Mouse (Mus musculus) CD8-positive naive resting alpha-beta T cell, adult 2 months (primary cell): ENCODE results near the gene Nfya.

Source experiments
- DNase-seq, 2 experiments: peaks; one replicate each; pipeline ENCODE4 v3.0.0; 2022; ENCODE audit warnings: low read depth in 2 of 2, low spot score in 2 of 2

Gene Nfya

GRCm38 (mm10) chr17:48431054-48431453 lies 21.3 kb upstream of the Nfya start:
- no peak for DNase-seq

- DNase-seq, result no peak
Measured at GRCm38 (mm10) chr17:48430394-48430793, 20.7 kb upstream of the Nfya start.

GRCm38 (mm10) chr17:48427852-48428530 lies 18.3 kb upstream of the Nfya start:
- DNase-seq, result peak in 1 of 2 experiments; percentile 29

GRCm38 (mm10) chr17:48426991-48427750 lies 17.5 kb upstream of the Nfya start:
- no peak for DNase-seq

- peak; percentile 11 to 25 for DNase-seq
Measured at GRCm38 (mm10) chr17:48425823-48426612, 16.3 kb upstream of the Nfya start.

GRCm38 (mm10) chr17:48424237-48424636 lies 14.5 kb upstream of the Nfya start:
- no peak for DNase-seq

GRCm38 (mm10) chr17:48419571-48419970 lies 9.9 kb upstream of the Nfya start:
- no peak for DNase-seq

GRCm38 (mm10) chr17:48418781-48419180 lies 9.1 kb upstream of the Nfya start:
- no peak for DNase-seq

GRCm38 (mm10) chr17:48418174-48418573 lies 8.5 kb upstream of the Nfya start:
- DNase-seq, result no peak

- no peak for DNase-seq
Measured at GRCm38 (mm10) chr17:48417521-48417920, 7.8 kb upstream of the Nfya start.

GRCm38 (mm10) chr17:48416425-48417195 lies 6.9 kb upstream of the Nfya start:
- peak; percentile 43 to 57 for DNase-seq

- no peak for DNase-seq
Measured at GRCm38 (mm10) chr17:48416011-48416410, 6.3 kb upstream of the Nfya start.

- DNase-seq, result no peak
Measured at GRCm38 (mm10) chr17:48411241-48411640, 1.5 kb upstream of the Nfya start.

GRCm38 (mm10) chr17:48410299-48410785 lies 636 bp upstream of the Nfya start:
- no peak for DNase-seq

- peak; percentile 62 to 69 for DNase-seq
Measured at GRCm38 (mm10) chr17:48408526-48409291, 997 bp downstream of the Nfya start.

GRCm38 (mm10) chr17:48407910-48408525 lies 1.7 kb downstream of the Nfya start:
- DNase-seq, result no peak

- no peak for DNase-seq
Measured at GRCm38 (mm10) chr17:48407154-48407553, 2.6 kb downstream of the Nfya start.

GRCm38 (mm10) chr17:48404706-48405105 lies 5.0 kb downstream of the Nfya start:
- DNase-seq, result no peak

GRCm38 (mm10) chr17:48403848-48404247 lies 5.9 kb downstream of the Nfya start:
- DNase-seq, result no peak

GRCm38 (mm10) chr17:48402751-48403150 lies 7.0 kb downstream of the Nfya start:
- no peak for DNase-seq
